Mouse (Mus musculus): ENCODE results near the gene Selenow. TPM values are rescaled to one million over a fixed set of nuclear protein-coding genes. Genes with fewer than 3 reads are reported as not detected.

The Selenow gene
- polyA plus RNA-seq (2017; shearing (Covaris generic)), result 730 TPM

DNA sequence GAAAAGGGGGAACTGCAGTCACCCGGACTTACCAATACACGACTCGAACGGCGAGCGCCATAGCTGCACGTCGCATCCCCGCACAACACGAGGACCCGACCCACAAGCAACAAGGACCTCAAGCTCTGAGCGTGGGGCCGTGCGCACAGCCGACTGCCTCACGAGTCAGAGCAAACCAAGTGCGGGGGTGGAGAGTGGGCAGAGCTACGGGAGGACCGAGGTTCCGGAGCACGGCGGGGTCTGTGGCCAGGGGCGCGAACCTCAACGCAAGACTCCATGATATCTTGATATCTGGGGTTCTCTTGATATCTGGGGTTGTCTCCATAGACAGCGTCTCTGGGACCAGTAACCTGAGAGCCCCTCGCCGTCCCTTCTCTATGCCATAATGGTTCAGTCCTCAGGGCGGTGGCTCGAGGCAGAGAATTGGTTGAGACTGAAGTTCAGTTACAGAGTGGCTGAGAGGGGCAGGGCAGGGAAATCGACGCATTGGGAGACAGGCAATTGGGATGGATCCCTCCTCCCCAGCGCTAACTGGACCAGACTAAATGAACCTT, at the start of gene Selenow:
Selenow (minus strand) TSS at position 183 of the 554 bp plus-strand sequence.

DNA sequence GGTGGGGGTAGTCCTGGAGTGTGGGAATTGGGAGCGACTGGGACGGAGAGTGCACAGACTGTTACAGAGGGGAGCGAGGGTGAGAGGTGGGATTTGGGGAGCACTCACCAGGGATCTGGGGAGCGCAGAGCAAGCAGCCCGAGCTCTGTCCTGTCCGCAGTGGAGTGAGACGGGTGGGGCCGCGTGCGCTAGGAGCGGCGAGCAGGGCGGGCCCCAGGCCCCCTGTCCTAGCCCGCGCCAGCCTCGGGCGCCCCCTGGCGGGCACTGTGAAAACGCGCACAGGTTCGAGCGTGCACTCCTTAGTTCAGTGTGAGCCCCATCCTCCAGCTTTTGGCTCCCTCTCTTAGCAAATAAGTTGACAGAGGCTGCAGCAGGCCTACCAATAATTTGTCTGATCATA, 45.1 kb upstream of the Selenow start, which contains the start of gene Ehd2:
Ehd2 (minus strand) TSS at position 256 of the 400 bp plus-strand sequence.

GRCm38 (mm10) chr7:15945721-15946536, 23.7 kb upstream of the Selenow start, which contains the start of gene Nop53:
Gene Nop53, minus strand, starts transcription at chr7:15946074.

DNA sequence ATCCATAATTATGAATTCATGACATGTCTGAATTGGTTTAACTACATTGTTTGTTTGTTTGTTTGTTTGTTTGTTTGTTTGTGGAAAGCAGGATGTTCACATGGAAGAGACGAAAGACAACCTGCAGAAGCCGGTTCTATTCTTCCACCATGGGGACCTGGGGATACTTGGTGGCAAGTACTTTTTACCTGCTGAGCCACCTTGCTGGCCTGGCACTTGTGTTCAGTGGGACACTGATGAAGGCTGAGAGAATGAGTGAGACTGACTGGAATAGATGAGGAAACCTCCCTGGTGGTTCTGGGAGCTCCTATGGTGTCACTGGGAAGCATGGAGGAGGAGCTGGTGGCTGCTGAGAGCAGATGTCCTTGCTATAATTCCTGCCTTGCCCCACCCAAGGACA, 39.9 kb downstream of the Selenow start, which contains the start of gene Crxos:
Crxos (plus strand) TSS at position 301 of the 400 bp plus-strand sequence.

DNA sequence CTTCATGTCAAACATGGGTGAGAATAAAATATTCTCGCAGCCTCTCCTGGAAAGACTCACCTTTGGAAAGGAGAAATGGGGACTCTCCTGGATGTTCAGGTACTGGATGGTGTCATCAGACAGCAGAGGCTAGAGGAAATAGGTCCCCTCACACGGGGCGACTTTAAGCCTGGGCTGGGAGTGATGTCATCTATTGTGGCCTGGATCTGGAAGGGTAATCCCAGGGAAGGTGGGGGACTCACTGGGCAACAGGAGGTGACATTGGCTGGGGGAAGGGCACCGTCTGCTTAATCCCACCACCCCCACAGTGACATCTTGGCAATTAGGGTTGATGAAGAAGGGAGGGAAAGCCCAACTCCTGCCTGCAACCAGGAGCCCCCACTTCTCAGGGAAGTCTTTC, 42.4 kb downstream of the Selenow start, which contains the start of gene Crx:
Crx (minus strand) TSS at position 213 of the 400 bp plus-strand sequence.

Other genes starting within 250 kb of the Selenow start
- not detected for gene Obox5, start 172.3 kb downstream of the Selenow start, polyA plus RNA-seq (2017; shearing (Covaris generic))
- not detected for gene Obox6, start 82.7 kb downstream of the Selenow start, polyA plus RNA-seq (2017; shearing (Covaris generic))
- not detected for gene Crx, start 42.4 kb downstream of the Selenow start, polyA plus RNA-seq (2017; shearing (Covaris generic))
- not detected for gene Crxos, start 39.8 kb downstream of the Selenow start, polyA plus RNA-seq (2017; shearing (Covaris generic))
- gene Nop53, start 23.7 kb upstream of the Selenow start, polyA plus RNA-seq (2017; shearing (Covaris generic)), result 377 TPM
- gene Ehd2, start 45.2 kb upstream of the Selenow start, polyA plus RNA-seq (2017; shearing (Covaris generic)), result not detected
- gene Bicra, start 125.5 kb upstream of the Selenow start, polyA plus RNA-seq (2017; shearing (Covaris generic)), result 5.4 TPM
- 0.06 TPM for gene Zfp541, start 139.4 kb upstream of the Selenow start, polyA plus RNA-seq (2017; shearing (Covaris generic))
- 269 TPM for gene Napa, start 176.1 kb upstream of the Selenow start, polyA plus RNA-seq (2017; shearing (Covaris generic))
- gene Kptn, start 197.5 kb upstream of the Selenow start, polyA plus RNA-seq (2017; shearing (Covaris generic)), result 27.0 TPM
- not detected for gene Slc8a2, start 207.4 kb upstream of the Selenow start, polyA plus RNA-seq (2017; shearing (Covaris generic))

Measured in CD4-positive, CD25-positive, alpha-beta regulatory T cell, adult 9 weeks (primary cell).